Mouse (Mus musculus): ENCODE measurements around the gene Crcp.

Crcp gene

DNA sequence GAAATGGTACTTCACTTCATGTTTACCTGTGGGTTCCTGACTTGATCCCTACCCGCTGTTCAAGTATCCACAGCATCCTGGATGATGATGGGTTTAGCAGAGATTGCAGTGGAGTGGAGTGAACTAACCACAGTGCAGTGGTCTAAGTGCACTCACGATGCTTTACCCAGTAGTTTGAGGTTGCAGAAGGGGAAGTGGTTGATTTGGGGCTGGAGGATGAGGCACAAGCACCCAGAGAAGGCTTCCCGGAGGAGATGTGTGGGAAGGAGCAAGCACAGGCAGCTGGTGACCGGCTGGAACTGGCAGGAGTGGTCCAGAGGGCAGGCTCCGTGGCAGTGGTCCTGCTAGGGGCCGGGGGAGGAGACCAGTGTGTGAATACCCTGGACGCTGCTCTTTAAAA lies 60.1 kb downstream of the Crcp start:
- no peak for DNase-seq (ENCODE audit: extremely low read depth, low read depth, low spot score)

GRCm38 (mm10) chr5:130089626-130090393 lies 60.7 kb downstream of the Crcp start:
- DNase-seq (ENCODE audit: extremely low read depth, low read depth, low spot score) = no peak

- DNase-seq (ENCODE audit: extremely low read depth, low read depth, low spot score) = no peak
Observed at GRCm38 (mm10) chr5:130096754-130097153, 67.7 kb downstream of the Crcp start.

- no peak for DNase-seq (ENCODE audit: extremely low read depth, low read depth, low spot score)
Observed at GRCm38 (mm10) chr5:130097837-130098236, 68.7 kb downstream of the Crcp start.

GRCm38 (mm10) chr5:130101724-130102123 lies 72.6 kb downstream of the Crcp start:
- no peak for DNase-seq (ENCODE audit: extremely low read depth, low read depth, low spot score)

- DNase-seq (ENCODE audit: extremely low read depth, low read depth, low spot score) = peak; percentile 18
Observed at GRCm38 (mm10) chr5:130109348-130109747, 80.3 kb downstream of the Crcp start.

Measured in fat pad, adult 2 months (tissue).